Mouse (Mus musculus) kidney, postnatal 0 days (tissue): Measurements from ENCODE around the gene Siah3. TPM values are rescaled to one million over a fixed set of nuclear protein-coding genes. Genes with fewer than 3 reads are reported as not detected.

Source experiments
- ATAC-seq: fragments of 200-750 bp; cut with Nextera tagmentation; replicated peaks from 2 replicates; pipeline ENCODE4 v1.8.0; 2017; ENCODE audit warnings: low read depth, moderate number of reproducible peaks, moderate TSS enrichment, moderate library complexity; ENCODE audit not compliant: low FRiP score
- DNase-seq: peaks from one replicate; pipeline ENCODE4 v3.0.0-alpha.2; 2016; ENCODE audit warnings: low spot score
- H3K27ac ChIP-seq: fragments of 300-500 bp; sonication (generic); 2 replicates; pipeline ENCODE4 v1.5.1; 2014; ENCODE audit warnings: mild to moderate bottlenecking
- H3K27me3 ChIP-seq: fragments of 300-500 bp; sonication (generic); 2 replicates; pipeline ENCODE4 v1.6.1; 2014; ENCODE audit warnings: low read length, mixed read lengths; ENCODE audit not compliant: insufficient read depth
- H3K36me3 ChIP-seq: fragments of 300-500 bp; sonication (generic); 2 replicates; pipeline ENCODE4 v1.6.1; 2014; ENCODE audit warnings: low read length, mixed read lengths; ENCODE audit not compliant: insufficient read depth
- H3K4me1 ChIP-seq: fragments of 300-500 bp; sonication (generic); replicated peaks from 2 replicates; pipeline ENCODE4 v1.6.1; 2014; ENCODE audit warnings: antibody characterized with exemption, low read length, mixed read lengths; ENCODE audit not compliant: insufficient read depth
- H3K4me2 ChIP-seq: fragments of 300-500 bp; sonication (generic); 2 replicates; pipeline ENCODE4 v1.6.1; 2014; ENCODE audit warnings: mild to moderate bottlenecking, low read length, moderate library complexity, mixed read lengths
- H3K4me3 ChIP-seq: fragments of 300-500 bp; sonication (generic); replicated peaks from 2 replicates; pipeline ENCODE4 v1.5.1; 2014; ENCODE audit warnings: low read depth, low read length
- H3K9ac ChIP-seq: fragments of 300-500 bp; sonication (generic); 2 replicates; pipeline ENCODE4 v1.6.1; 2014; ENCODE audit warnings: low read depth, low read length
- H3K9me3 ChIP-seq: fragments of 300-500 bp; sonication (generic); replicated peaks from 2 replicates; pipeline ENCODE4 v1.6.1; 2016; ENCODE audit warnings: low read length, inconsistent platforms, mixed read lengths
- CTCF ChIP-seq: IDR thresholded peaks from 2 replicates; pipeline ENCODE4 v1.5.1; 2016; ENCODE audit warnings: antibody characterized with exemption, low read depth, mild to moderate bottlenecking, moderate library complexity
- WGBS: fragments of 180-500 bp; shearing (Covaris S2); extraction: QIAGEN DNeasy Blood & Tissue Kit; methylation state at CpG from one replicate; pipeline ENCODE4 v1.1.7; 2014; 5-methylcytosine and 5-hydroxymethylcytosine counted together
- polyA plus RNA-seq: library from polyadenylated mRNA; unstranded; fragments of >200 nt; fragmentation: Nextera tagmentation; extraction: Ambion mirVana; gene quantifications from 2 replicates; pipeline ENCODE4 v1.2.1, GENCODE M21; 2015

Gene Siah3
- polyA plus RNA-seq = 0.03 and 0.08 TPM in 2 replicates

GRCm38 (mm10) chr14:75455743-75456421 is at the start of gene Siah3:
Siah3 (plus strand) TSS chr14:75455982.
- ATAC-seq (no peak), DNase-seq (peak; percentile 16)
- Histone ChIP-seq H3K36me3 (no peaks in the 10 kb centered on the region), H3K27me3 (no peaks in the 10 kb centered on the region; the same call in 1 of the 2 replicates), H3K4me2 (peak within 1 kb of the TSS; percentile 63), H3K4me3 (peak within 1 kb of the TSS; percentile 22), H3K9me3 (no peaks in the 10 kb centered on the region), H3K9ac (0 out of 2 replicates have a peak within 1 kb of the TSS, but pooled peaks have one; percentile 27), H3K4me1 (no peaks in the 10 kb centered on the region), H3K27ac (no peak within 1 kb of the TSS)
- TF ChIP-seq CTCF = no peak
- 17% methylated on average over 18 of the region's 18 CpGs for whole genome bisulfite sequencing

GRCm38 (mm10) chr14:75409772-75410171 is 46.0 kb upstream of the Siah3 start:
- ATAC-seq = no peak
- Histone ChIP-seq H3K4me1 (no peaks in the 10 kb centered on the region), H3K27ac (no peak overlapping the region), H3K9ac (no peak overlapping the region), H3K9me3 (no peaks in the 10 kb centered on the region; the same call in 1 of the 2 replicates), H3K4me2 (no peak overlapping the region), H3K4me3 (no peak overlapping the region), H3K27me3 (no peaks in the 10 kb centered on the region), H3K36me3 (no peaks in the 10 kb centered on the region)
- 71% methylated on average over 3 of the region's 3 CpGs for WGBS
- TF ChIP-seq CTCF = no peak
- no peak for DNase-seq

- H3K4me2 ChIP-seq = no peak overlapping the region
- no peak overlapping the region for H3K4me3 ChIP-seq
- DNase-seq (peak; percentile 3), ATAC-seq (peak; percentile 49; the same call in 1 of the 2 replicates)
- H3K27me3 ChIP-seq = no peaks in the 10 kb centered on the region
- H3K9ac ChIP-seq = no peak overlapping the region
- no peak for TF ChIP-seq CTCF
- no peak overlapping the region for H3K27ac ChIP-seq
- 54% methylated on average over 4 of the region's 4 CpGs for WGBS
- H3K9me3 ChIP-seq = no peaks in the 10 kb centered on the region; the same call in 1 of the 2 replicates
- no peaks in the 10 kb centered on the region for H3K36me3 ChIP-seq
- no peaks in the 10 kb centered on the region for H3K4me1 ChIP-seq
Measured at GRCm38 (mm10) chr14:75410392-75410791, 45.4 kb upstream of the Siah3 start.

- no peak for TF ChIP-seq CTCF
- WGBS = 71% methylated on average over 3 of the region's 3 CpGs
Measured at GRCm38 (mm10) chr14:75418721-75419120, 37.1 kb upstream of the Siah3 start.

GRCm38 (mm10) chr14:75419876-75420275 is 35.9 kb upstream of the Siah3 start:
- DNase-seq (no peak), ATAC-seq (no peak)
- Histone ChIP-seq H3K4me1 (no peaks in the 10 kb centered on the region), H3K4me2 (no peak overlapping the region), H3K27ac (no peak overlapping the region), H3K4me3 (no peak overlapping the region), H3K9ac (no peak overlapping the region), H3K27me3 (no peaks in the 10 kb centered on the region), H3K9me3 (no peaks in the 10 kb centered on the region), H3K36me3 (no peaks in the 10 kb centered on the region)
- no peak for TF ChIP-seq CTCF
- 88% methylated on average over 7 of the region's 7 CpGs for WGBS

More at GRCm38 (mm10) chr14:75418721-75419120, 37.1 kb upstream of the Siah3 start:
- DNase-seq (no peak), ATAC-seq (no peak)
- no peak overlapping the region for H3K27ac ChIP-seq
- no peaks in the 10 kb centered on the region for H3K27me3 ChIP-seq
- no peak overlapping the region for H3K9ac ChIP-seq
- H3K4me2 ChIP-seq = no peak overlapping the region
- H3K36me3 ChIP-seq = no peaks in the 10 kb centered on the region
- no peaks in the 10 kb centered on the region for H3K4me1 ChIP-seq
- H3K4me3 ChIP-seq = no peak overlapping the region
- no peaks in the 10 kb centered on the region for H3K9me3 ChIP-seq

- Histone ChIP-seq H3K27ac (no peak overlapping the region), H3K4me2 (no peak overlapping the region), H3K4me1 (no peaks in the 10 kb centered on the region), H3K27me3 (no peaks in the 10 kb centered on the region), H3K4me3 (no peak overlapping the region), H3K9ac (no peak overlapping the region), H3K36me3 (no peaks in the 10 kb centered on the region), H3K9me3 (no peaks in the 10 kb centered on the region)
- DNase-seq (no peak), ATAC-seq (no peak)
- TF ChIP-seq CTCF = no peak
- WGBS = 58% methylated on average over 6 of the region's 6 CpGs
Measured at GRCm38 (mm10) chr14:75420811-75421210, 35.0 kb upstream of the Siah3 start.
